Mouse (Mus musculus): ENCODE data around the gene St7.

GRCm38 (mm10) chr6:17823614-17824013 lies 130.9 kb downstream of the St7 start:
- TF ChIP-seq CTCF (IDR thresholded peaks at IDR 0.05) (no peak), EP300 (IDR thresholded peaks at IDR 0.05) (no peak)

Measured in lung, postnatal 0 days (tissue).